Mouse (Mus musculus) liver, adult 2 months (tissue): ENCODE results near the gene Tyk2.

Experiments used
- CTCF ChIP-seq: fragments of 200-500 bp; IDR thresholded peaks from 2 replicates; pipeline ENCODE4 v1.5.1; 2011; ENCODE audit warnings: low read depth, low read length, control low read depth
- POLR2A ChIP-seq: fragments of 200-500 bp; IDR thresholded peaks from 2 replicates; pipeline ENCODE4 v1.6.1; 2011; ENCODE audit warnings: low read length, control low read depth; ENCODE audit not compliant: insufficient read depth; ENCODE audit errors: extremely low read depth

GRCm38 (mm10) chr9:21102076-21102475 lies 29.0 kb downstream of the Tyk2 start:
- no peak for TF ChIP-seq POLR2A
- TF ChIP-seq CTCF: no peak
